Mouse (Mus musculus) kidney, embryonic 14.5 days (tissue): Measurements from ENCODE around the gene Glb1. TPM values are rescaled to one million over a fixed set of nuclear protein-coding genes. Genes with fewer than 3 reads are reported as not detected.
A peak's percentile ranks its signal among the peaks of the same experiment; 100 is the strongest.
"Not testable (repeated sequence)": the region's sequence is repeated elsewhere in the genome, so short reads cannot be mapped to it uniquely, and the experiment has no call there.

ENCODE experiments used
- ATAC-seq: fragments of 200-750 bp; cut with Nextera tagmentation; 2 replicates; pipeline ENCODE4 v1.8.0; 2017; ENCODE audit warnings: moderate number of reproducible peaks, mild to moderate bottlenecking, moderate TSS enrichment, moderate library complexity; ENCODE audit not compliant: low FRiP score, low TSS enrichment
- H3K27ac ChIP-seq: fragments of 300-500 bp; sonication (generic); 2 replicates; pipeline ENCODE4 v1.5.1; 2014; ENCODE audit warnings: low read depth, mild to moderate bottlenecking, low read length, moderate library complexity, mixed read lengths
- H3K27me3 ChIP-seq: fragments of 300-500 bp; sonication (generic); 2 replicates; pipeline ENCODE4 v1.6.1; 2014; ENCODE audit warnings: mild to moderate bottlenecking, low read length; ENCODE audit not compliant: control insufficient read depth, insufficient read depth
- H3K36me3 ChIP-seq: fragments of 300-500 bp; sonication (generic); 2 replicates; pipeline ENCODE4 v1.6.1; 2014; ENCODE audit warnings: low read length, mixed read lengths; ENCODE audit not compliant: control insufficient read depth, insufficient read depth
- H3K4me1 ChIP-seq: fragments of 300-500 bp; sonication (generic); 2 replicates; pipeline ENCODE4 v1.6.1; 2014; ENCODE audit warnings: low read length, mixed read lengths; ENCODE audit not compliant: control insufficient read depth, insufficient read depth
- H3K4me2 ChIP-seq: fragments of 300-500 bp; sonication (generic); replicated peaks from 2 replicates; pipeline ENCODE4 v1.6.1; 2014; ENCODE audit warnings: low read depth, mild to moderate bottlenecking, low read length
- H3K4me3 ChIP-seq: fragments of 300-500 bp; sonication (generic); 2 replicates; pipeline ENCODE4 v1.5.1; 2014; ENCODE audit warnings: mild to moderate bottlenecking, low read length
- H3K9ac ChIP-seq: fragments of 300-500 bp; sonication (generic); 2 replicates; pipeline ENCODE4 v1.6.1; 2014; ENCODE audit warnings: low read depth, mild to moderate bottlenecking, low read length, moderate library complexity
- H3K9me3 ChIP-seq: fragments of 300-500 bp; sonication (generic); 2 replicates; pipeline ENCODE4 v1.6.1; 2016; ENCODE audit warnings: low read length; ENCODE audit not compliant: control insufficient read depth
- whole genome bisulfite sequencing: fragments of 180-500 bp; shearing (Covaris S2); extraction: QIAGEN DNeasy Blood & Tissue Kit; methylation state at CpG from one replicate; pipeline ENCODE4 v1.1.7; 2014; 5-methylcytosine and 5-hydroxymethylcytosine counted together
- polyA plus RNA-seq: library from polyadenylated mRNA; unstranded; fragments of >200 nt; fragmentation: Nextera tagmentation; extraction: Ambion mirVana; gene quantifications from 2 replicates; pipeline ENCODE4 v1.2.1, GENCODE M21; 2014

Gene Glb1
- polyA plus RNA-seq = 30.9 and 49.6 TPM in 2 replicates

DNA sequence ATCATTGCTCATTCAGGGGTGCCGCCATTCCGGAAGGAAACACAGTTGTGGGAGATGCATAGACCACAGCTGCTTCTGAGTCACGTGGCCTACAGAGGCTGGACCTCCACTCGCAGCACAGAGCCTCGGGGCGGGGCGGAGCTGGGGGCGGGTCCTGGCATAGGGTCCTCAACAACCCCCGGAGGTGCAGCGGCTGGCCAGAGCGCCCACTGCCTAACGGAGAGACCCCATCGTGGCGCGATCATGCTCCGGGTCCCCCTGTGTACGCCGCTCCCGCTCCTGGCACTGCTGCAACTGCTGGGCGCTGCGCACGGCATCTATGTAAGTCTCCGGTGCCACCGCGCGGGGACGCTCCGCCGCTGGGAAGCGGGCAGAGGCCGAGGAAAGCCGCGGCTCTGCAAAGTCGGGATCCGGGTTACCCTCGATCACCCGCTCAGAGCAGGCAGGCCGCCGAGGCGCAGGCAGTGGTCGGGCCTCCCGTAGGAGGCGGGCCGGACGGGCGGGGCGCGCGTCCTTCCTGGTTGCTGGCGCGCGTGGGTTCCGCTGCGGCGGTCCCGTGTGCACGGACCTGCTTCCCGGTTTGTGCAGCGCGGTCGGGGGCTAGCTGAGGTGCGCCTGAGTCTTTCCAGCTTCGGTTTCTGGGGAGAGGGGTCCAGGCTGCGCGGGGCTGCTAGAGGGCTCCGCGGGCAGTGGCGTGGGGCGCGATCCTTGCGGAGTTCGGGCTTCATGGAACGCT lies at the start of gene Glb1, which contains the start of gene Tmppe:
Glb1 (plus strand) TSS at position 128 of the 736 bp plus-strand sequence.
Tmppe (plus strand) TSS at position 157 of the 736 bp plus-strand sequence.
- H3K27ac ChIP-seq = peak within 1 kb of the TSS; percentile 91
- no peaks in the 10 kb centered on the region for H3K27me3 ChIP-seq
- peaks cover 17% of the 10 kb centered on the region for H3K36me3 ChIP-seq
- H3K4me2 ChIP-seq = peak within 1 kb of the TSS; percentile 55
- peak; percentile 99 for ATAC-seq
- peaks cover 4% of the 10 kb centered on the region; the same call in 1 of the 2 replicates for H3K9me3 ChIP-seq
- under 1% methylated on average over 73 of the region's 73 CpGs for WGBS
- H3K9ac ChIP-seq = peak within 1 kb of the TSS; percentile 91
- H3K4me1 ChIP-seq = no peaks in the 10 kb centered on the region
- H3K4me3 ChIP-seq = peak within 1 kb of the TSS; percentile 85

GRCm38 (mm10) chr9:114367783-114368470 lies 32.9 kb upstream of the Glb1 start:
- H3K4me1 ChIP-seq = 0 out of 2 replicates have a peak, but pooled peaks cover 2% of the 10 kb centered on the region
- peak; percentile 89 for ATAC-seq
- H3K36me3 ChIP-seq = no peaks in the 10 kb centered on the region
- H3K4me3 ChIP-seq = peak overlapping the region; percentile 50
- peak overlapping the region; percentile 96 for H3K4me2 ChIP-seq
- under 1% methylated on average over 48 of the region's 48 CpGs for WGBS
- no peaks in the 10 kb centered on the region for H3K9me3 ChIP-seq
- no peaks in the 10 kb centered on the region for H3K27me3 ChIP-seq
- H3K27ac ChIP-seq = no peak overlapping the region
- H3K9ac ChIP-seq = peak overlapping the region; percentile 61

DNA sequence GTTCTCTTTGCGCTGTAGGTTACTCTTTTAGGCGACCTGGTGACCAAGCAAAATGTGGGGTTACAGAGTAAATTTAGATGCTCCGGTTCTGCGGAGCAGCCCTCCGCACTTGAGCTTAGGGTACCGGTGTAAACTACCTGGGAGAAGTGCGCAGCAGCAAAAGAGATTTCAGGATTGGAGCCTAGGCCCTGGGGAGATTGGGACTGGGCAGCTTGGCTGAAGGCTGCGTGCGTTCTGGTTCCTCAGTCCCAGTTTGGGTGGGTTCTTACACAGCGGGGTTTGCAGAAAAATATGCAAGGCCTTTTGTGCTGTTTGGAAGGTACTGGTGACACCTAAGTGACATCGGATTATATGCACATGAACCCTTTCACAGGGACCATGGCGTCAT lies 32.4 kb upstream of the Glb1 start:
- Histone ChIP-seq H3K27me3 (no peaks in the 10 kb centered on the region), H3K9ac (peak overlapping the region; percentile 61), H3K9me3 (no peaks in the 10 kb centered on the region), H3K36me3 (no peaks in the 10 kb centered on the region), H3K27ac (no peak overlapping the region), H3K4me1 (0 out of 2 replicates have a peak, but pooled peaks cover 2% of the 10 kb centered on the region), H3K4me2 (peak overlapping the region; percentile 96), H3K4me3 (peak overlapping the region; percentile 50)
- ATAC-seq = peak; percentile 20; the same call in 1 of the 2 replicates
- 12% methylated on average over 12 of the region's 12 CpGs for WGBS

GRCm38 (mm10) chr9:114369389-114369788 lies 31.5 kb upstream of the Glb1 start:
- H3K27me3 ChIP-seq, H3K36me3 ChIP-seq, H3K4me1 ChIP-seq, H3K4me3 ChIP-seq, ATAC-seq, H3K9me3 ChIP-seq, H3K4me2 ChIP-seq, H3K27ac ChIP-seq, H3K9ac ChIP-seq: not testable (repeated sequence)
- WGBS = 60% methylated on average over 5 of the region's 5 CpGs

DNA sequence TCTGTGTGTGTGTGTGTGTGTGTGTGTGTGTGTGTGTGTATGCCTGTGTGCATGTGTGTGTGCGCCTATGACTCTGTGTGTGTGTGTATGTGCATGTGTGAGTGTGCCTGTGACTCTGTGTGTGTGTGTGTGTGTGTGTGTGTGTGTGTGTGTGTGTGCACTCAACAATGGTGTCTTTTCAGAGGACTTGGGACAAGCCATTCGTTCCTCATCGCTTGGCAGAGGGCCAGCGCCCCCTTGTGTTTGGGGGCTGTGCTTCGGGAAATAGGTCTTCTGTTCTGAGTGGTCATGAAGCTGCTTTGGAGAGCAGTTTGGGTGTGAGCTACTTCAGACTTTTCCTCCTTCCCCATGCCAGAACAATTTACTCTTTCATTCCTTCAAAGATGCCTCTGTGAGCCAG lies 29.2 kb upstream of the Glb1 start:
- not testable (repeated sequence) for H3K36me3 ChIP-seq, H3K27me3 ChIP-seq, H3K27ac ChIP-seq, H3K4me1 ChIP-seq, ATAC-seq, H3K9me3 ChIP-seq, H3K4me3 ChIP-seq, H3K9ac ChIP-seq, H3K4me2 ChIP-seq
- 37% methylated on average over 5 of the region's 5 CpGs for WGBS

- Histone ChIP-seq H3K4me2 (no peak overlapping the region), H3K4me1 (no peaks in the 10 kb centered on the region), H3K9me3 (no peaks in the 10 kb centered on the region), H3K27ac (no peak overlapping the region), H3K36me3 (peaks cover 35% of the 10 kb centered on the region; the same call in 1 of the 2 replicates), H3K4me3 (no peak overlapping the region), H3K27me3 (no peaks in the 10 kb centered on the region), H3K9ac (no peak overlapping the region)
- 91% methylated on average over 10 of the region's 10 CpGs for WGBS
- ATAC-seq = no peak
These were observed 25.5 kb upstream of the Glb1 start for GRCm38 (mm10) chr9:114375276-114375962.

DNA sequence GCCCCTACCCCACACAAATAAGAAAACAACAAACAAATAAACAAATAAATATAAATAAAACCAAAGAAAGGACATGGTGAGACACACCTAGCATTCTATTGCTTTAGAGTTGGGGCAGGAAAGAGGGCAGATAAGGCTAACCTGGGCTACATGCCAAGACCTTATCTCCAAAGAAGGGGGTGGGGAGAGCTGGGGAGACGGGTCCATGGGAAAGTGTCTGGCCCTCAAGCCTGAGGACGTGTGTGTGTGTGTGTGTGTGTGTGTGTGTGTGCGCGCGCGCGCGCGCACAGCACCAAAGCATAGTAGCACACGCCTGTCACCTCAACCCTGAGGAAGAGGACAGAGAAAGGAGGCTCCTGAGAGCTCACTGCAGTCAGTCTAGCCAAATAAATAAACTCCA lies 23.7 kb upstream of the Glb1 start:
- H3K4me1 ChIP-seq = no peaks in the 10 kb centered on the region
- H3K27me3 ChIP-seq = no peaks in the 10 kb centered on the region
- 91% methylated on average over 10 of the region's 10 CpGs for WGBS
- no peak for ATAC-seq
- H3K4me3 ChIP-seq = no peak overlapping the region
- H3K4me2 ChIP-seq = no peak overlapping the region
- H3K9me3 ChIP-seq = no peaks in the 10 kb centered on the region
- no peak overlapping the region for H3K9ac ChIP-seq
- peaks cover 37% of the 10 kb centered on the region; the same call in 1 of the 2 replicates for H3K36me3 ChIP-seq
- H3K27ac ChIP-seq = no peak overlapping the region

DNA sequence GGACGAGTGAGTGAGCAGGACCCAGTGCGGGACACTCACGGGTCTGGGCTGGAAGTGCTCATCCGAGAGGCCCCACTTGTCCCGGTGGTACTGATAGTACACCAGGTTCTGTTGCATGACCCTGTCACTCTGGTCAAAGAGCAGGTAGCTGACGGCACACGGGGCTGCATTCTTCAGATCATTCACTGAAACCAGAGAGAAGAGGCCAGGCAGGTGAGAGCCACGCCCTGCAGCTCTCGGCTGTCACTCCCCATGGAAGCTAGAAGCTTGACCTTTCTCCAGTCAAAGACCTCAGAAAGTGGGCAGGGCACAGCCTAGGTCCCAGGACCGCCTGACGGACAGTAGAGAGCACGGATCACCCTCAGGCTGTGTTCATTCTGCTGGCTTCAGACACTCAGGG lies 21.0 kb upstream of the Glb1 start:
- no peak overlapping the region for H3K4me3 ChIP-seq
- H3K27ac ChIP-seq = no peak overlapping the region
- H3K9me3 ChIP-seq = no peaks in the 10 kb centered on the region
- H3K9ac ChIP-seq = no peak overlapping the region
- H3K4me2 ChIP-seq = no peak overlapping the region
- no peak for ATAC-seq
- no peaks in the 10 kb centered on the region for H3K4me1 ChIP-seq
- peaks cover 44% of the 10 kb centered on the region; the same call in 1 of the 2 replicates for H3K36me3 ChIP-seq
- WGBS = 86% methylated on average over 12 of the region's 12 CpGs
- H3K27me3 ChIP-seq = no peaks in the 10 kb centered on the region
